Comparison of ENCODE assay signal across 8 mouse cellular contexts in genomic region chr8:45345031-45345430, GRCm38 (mm10). TPM values are rescaled to one million over a fixed set of nuclear protein-coding genes. Genes with fewer than 3 reads are reported as not detected.
A peak's percentile ranks its signal among the peaks of the same experiment; 100 is the strongest.
DNase-seq lines count a peak whose midpoint lies in the region; ATAC-seq and TF ChIP-seq lines count a peak whose summit lies in the region.

No protein-coding gene starts in this region.

- DNase-seq in urinary bladder, adult 2 months (ENCODE audit: low spot score) = peak; percentile 40
- no peak for DNase-seq in urinary bladder, postnatal 10 days (ENCODE audit: low spot score)
- DNase-seq in cerebellum, postnatal 10 days = peak; percentile 77 to 82
- peak; percentile 35 to 38 for DNase-seq in gastrocnemius, postnatal 36 days
- peak; percentile 76 for DNase-seq in kidney, adult 18-20 months
- DNase-seq in limb, embryonic 10.5 days (ENCODE audit: low spot score) = peak; percentile 81
- peak; percentile 64 for DNase-seq in midbrain, postnatal 0 days (ENCODE audit: low spot score)
- DNase-seq in stomach, postnatal 0 days (ENCODE audit: low spot score) = peak; percentile 87

- H3K36me3 ChIP-seq in limb, embryonic 10.5 days = peaks cover 30% of the 10 kb centered on the region
- peaks cover 12% of the 10 kb centered on the region for H3K36me3 ChIP-seq in midbrain, postnatal 0 days (ENCODE audit: insufficient read depth, low read length)
- no peaks in the 10 kb centered on the region for H3K36me3 ChIP-seq in stomach, postnatal 0 days (ENCODE audit: control insufficient read depth, insufficient read depth, low read length)

- H3K9ac ChIP-seq in midbrain, postnatal 0 days (replicated peaks; ENCODE audit: low read length, poor library complexity, severe bottlenecking) = no peak overlapping the region
- H3K9ac ChIP-seq in stomach, postnatal 0 days (ENCODE audit: low read length) = no peak overlapping the region

- no peak overlapping the region for H3K4me3 ChIP-seq in limb, embryonic 10.5 days
- no peak overlapping the region for H3K4me3 ChIP-seq in midbrain, postnatal 0 days (ENCODE audit: low read depth, low read length)
- no peak overlapping the region for H3K4me3 ChIP-seq in stomach, postnatal 0 days (ENCODE audit: low read depth, low read length)

- peak; percentile 93 for TF ChIP-seq CTCF in midbrain, postnatal 0 days (IDR thresholded peaks at IDR 0.05)
- peak; percentile 99 for TF ChIP-seq CTCF in stomach, postnatal 0 days (IDR thresholded peaks at IDR 0.05; ENCODE audit: low read depth)

- no peaks in the 10 kb centered on the region for H3K27me3 ChIP-seq in limb, embryonic 10.5 days (ENCODE audit: low read depth, poor library complexity, severe bottlenecking)
- H3K27me3 ChIP-seq in midbrain, postnatal 0 days (ENCODE audit: insufficient read depth, low read length) = no peaks in the 10 kb centered on the region
- H3K27me3 ChIP-seq in stomach, postnatal 0 days (ENCODE audit: control insufficient read depth, insufficient read depth, low read length) = no peaks in the 10 kb centered on the region

- H3K27ac ChIP-seq in limb, embryonic 10.5 days = no peak overlapping the region
- no peak overlapping the region for H3K27ac ChIP-seq in midbrain, postnatal 0 days (ENCODE audit: low read depth, low read length)
- no peak overlapping the region for H3K27ac ChIP-seq in stomach, postnatal 0 days (replicated peaks)

- TF ChIP-seq EP300 in stomach, postnatal 0 days (optimal IDR thresholded peaks at IDR 0.05) = no peak

- ATAC-seq in midbrain, postnatal 0 days (ENCODE audit: low FRiP score) = no peak
- peak; percentile 65; the same call in 1 of the 2 replicates for ATAC-seq in stomach, postnatal 0 days (ENCODE audit: low FRiP score, low TSS enrichment)

- intact Hi-C loops in gastrocnemius, postnatal 36 days (cut with DNase I) = no loop called here

- 21% methylated on average over 6 of the region's 6 CpGs for WGBS in limb, embryonic 10.5 days
- 19% methylated on average over 6 of the region's 6 CpGs for WGBS in midbrain, postnatal 0 days
- WGBS in stomach, postnatal 0 days = 16% methylated on average over 6 of the region's 6 CpGs

- no peaks in the 10 kb centered on the region for H3K4me1 ChIP-seq in limb, embryonic 10.5 days
- no peaks in the 10 kb centered on the region for H3K4me1 ChIP-seq in midbrain, postnatal 0 days (ENCODE audit: insufficient read depth, low read length)
- no peaks in the 10 kb centered on the region for H3K4me1 ChIP-seq in stomach, postnatal 0 days (replicated peaks; ENCODE audit: control insufficient read depth, insufficient read depth)

- H3K4me2 ChIP-seq in midbrain, postnatal 0 days (ENCODE audit: low read depth, low read length, poor library complexity, severe bottlenecking) = no peak overlapping the region
- no peak overlapping the region for H3K4me2 ChIP-seq in stomach, postnatal 0 days (replicated peaks; ENCODE audit: low read depth)

- no peaks in the 10 kb centered on the region for H3K9me3 ChIP-seq in limb, embryonic 10.5 days (replicated peaks)
- no peaks in the 10 kb centered on the region for H3K9me3 ChIP-seq in midbrain, postnatal 0 days (ENCODE audit: low read length)
- no peaks in the 10 kb centered on the region for H3K9me3 ChIP-seq in stomach, postnatal 0 days (ENCODE audit: control insufficient read depth, low read length)

RNA-seq across cellular contexts. Expression of gene Cyp4v3, which starts 12.0 kb away (rescaled TPM):
- polyA plus RNA-seq in urinary bladder, adult 2 months (2012; rRNA removed) = 10.4 and 12.3 TPM in 2 replicates
- under 1 TPM; 0.59 to 0.64 TPM for total RNA-seq in gastrocnemius, postnatal 36 days (2021)
- polyA plus RNA-seq in limb, embryonic 10.5 days (2016; fragmentation: Nextera tagmentation; extraction: Ambion mirVana) = 0.24 and 0.34 TPM in 2 replicates
- total RNA-seq in midbrain, postnatal 0 days (2014; rRNA removed) = 2.7 and 2.8 TPM in 2 replicates
- 2.4 and 2.8 TPM in 2 replicates for polyA plus RNA-seq in midbrain, postnatal 0 days (2015; fragmentation: Nextera tagmentation; extraction: Ambion mirVana)
- polyA plus RNA-seq in stomach, postnatal 0 days (2015; fragmentation: Nextera tagmentation; extraction: Ambion mirVana) = 5.1 and 6.3 TPM in 2 replicates

RNA-seq across cellular contexts. Expression of gene Gm45753, which starts 36.8 kb away (rescaled TPM):
- polyA plus RNA-seq in urinary bladder, adult 2 months (2012; rRNA removed) = not detected in 2 replicates
- not detected for total RNA-seq in gastrocnemius, postnatal 36 days (2021)
- not detected in 2 replicates for polyA plus RNA-seq in limb, embryonic 10.5 days (2016; fragmentation: Nextera tagmentation; extraction: Ambion mirVana)
- total RNA-seq in midbrain, postnatal 0 days (2014; rRNA removed) = not detected in 2 replicates
- polyA plus RNA-seq in midbrain, postnatal 0 days (2015; fragmentation: Nextera tagmentation; extraction: Ambion mirVana) = not detected in 2 replicates
- 0.06 and 0.08 TPM in 2 replicates for polyA plus RNA-seq in stomach, postnatal 0 days (2015; fragmentation: Nextera tagmentation; extraction: Ambion mirVana)

RNA-seq across cellular contexts. Expression of gene Fam149a, which starts 37.1 kb away (rescaled TPM):
- polyA plus RNA-seq in urinary bladder, adult 2 months (2012; rRNA removed) = 16.5 and 21.2 TPM in 2 replicates
- total RNA-seq in gastrocnemius, postnatal 36 days (2021) = 1 to 10 TPM; 2.9 to 3.0 TPM
- 12.8 and 13.5 TPM in 2 replicates for polyA plus RNA-seq in limb, embryonic 10.5 days (2016; fragmentation: Nextera tagmentation; extraction: Ambion mirVana)
- 34.7 and 37.3 TPM in 2 replicates for total RNA-seq in midbrain, postnatal 0 days (2014; rRNA removed)
- 18.4 and 19.7 TPM in 2 replicates for polyA plus RNA-seq in midbrain, postnatal 0 days (2015; fragmentation: Nextera tagmentation; extraction: Ambion mirVana)
- polyA plus RNA-seq in stomach, postnatal 0 days (2015; fragmentation: Nextera tagmentation; extraction: Ambion mirVana) = 15.9 and 17.9 TPM in 2 replicates

RNA-seq across cellular contexts. Expression of gene Klkb1, which starts 50.4 kb away (rescaled TPM):
- polyA plus RNA-seq in urinary bladder, adult 2 months (2012; rRNA removed) = 0.01 and 0.03 TPM in 2 replicates
- total RNA-seq in gastrocnemius, postnatal 36 days (2021) = not detected
- 0.03 TPM in 1 of 2 replicates, not detected in the other for polyA plus RNA-seq in limb, embryonic 10.5 days (2016; fragmentation: Nextera tagmentation; extraction: Ambion mirVana)
- under 0.01 TPM in 1 of 2 replicates, not detected in the other for total RNA-seq in midbrain, postnatal 0 days (2014; rRNA removed)
- 0.02 and 0.04 TPM in 2 replicates for polyA plus RNA-seq in midbrain, postnatal 0 days (2015; fragmentation: Nextera tagmentation; extraction: Ambion mirVana)
- 0.02 and 0.13 TPM in 2 replicates for polyA plus RNA-seq in stomach, postnatal 0 days (2015; fragmentation: Nextera tagmentation; extraction: Ambion mirVana)
